Comparison of ENCODE assay signal across 8 mouse cellular contexts in the genomic region with DNA sequence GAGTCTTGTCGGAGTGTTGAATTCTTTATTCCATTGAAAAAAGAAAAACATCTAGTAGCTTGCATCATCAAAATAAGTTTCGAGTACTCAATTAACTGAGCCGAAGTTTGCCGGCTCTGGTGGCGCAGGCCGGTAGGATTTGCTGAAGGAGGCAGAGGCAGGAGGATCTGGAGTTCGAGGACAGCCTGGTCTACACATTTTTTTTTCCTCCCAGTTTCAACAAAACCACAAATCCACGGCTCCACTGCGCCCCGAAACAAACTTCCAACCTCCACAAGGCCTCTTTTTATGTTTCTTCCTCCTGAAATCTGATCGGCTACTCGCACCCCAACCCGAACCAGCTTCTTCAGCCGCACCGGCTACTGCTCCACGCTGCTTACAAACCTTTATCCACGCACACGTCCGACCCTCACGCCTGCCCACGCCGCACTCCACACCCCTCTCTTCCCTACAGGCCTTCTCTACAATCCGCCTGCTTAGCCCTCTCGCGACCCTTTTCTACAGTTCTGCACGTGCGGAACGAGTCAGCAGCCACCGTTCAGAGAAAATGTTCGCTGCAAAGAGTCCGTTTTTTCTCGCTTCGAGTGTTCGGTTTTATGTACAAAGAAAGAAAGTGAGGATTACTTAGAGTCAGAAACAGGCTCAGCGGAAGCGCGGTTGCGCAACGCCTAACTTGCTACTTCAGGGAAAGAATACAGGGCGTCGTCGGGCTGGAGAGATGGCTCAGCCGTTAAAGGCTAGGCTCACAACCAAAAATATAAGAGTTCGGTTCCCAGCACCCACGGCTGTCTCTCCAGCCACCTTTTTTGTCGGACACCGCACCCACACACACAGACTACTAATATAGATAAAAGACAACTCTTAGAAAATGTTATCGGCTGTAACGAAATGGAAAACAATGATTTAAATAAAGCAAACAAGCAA. TPM values are rescaled to one million over a fixed set of nuclear protein-coding genes. Genes with fewer than 3 reads are reported as not detected.
DNase-seq lines count a peak whose midpoint lies in the region; ATAC-seq and TF ChIP-seq lines count a peak whose summit lies in the region.

No protein-coding gene starts in this region.

- peak overlapping the region; percentile 94 for H3K27ac ChIP-seq in hindbrain, postnatal 0 days
- H3K27ac ChIP-seq in left cerebral cortex, adult 2 months: peak overlapping the region; percentile 95
- H3K27ac ChIP-seq in macrophage: peak overlapping the region; percentile 92

- peak; percentile 17 for ATAC-seq in activated CD4-positive, CD25-positive, alpha-beta regulatory T cell, adult 4 months
- ATAC-seq in hindbrain, postnatal 0 days: peak; percentile 62

- under 1% methylated on average over 49 of the region's 49 CpGs for WGBS in hindbrain, postnatal 0 days
- WGBS in macrophage (ENCODE audit: missing documents): under 1% methylated on average over 49 of the region's 49 CpGs

- H3K27me3 ChIP-seq in hindbrain, postnatal 0 days (ENCODE audit: insufficient read depth, low read length): no peaks in the 10 kb centered on the region

- H3K9ac ChIP-seq in hindbrain, postnatal 0 days (replicated peaks; ENCODE audit: low read length): peak overlapping the region; percentile 88

- H3K4me2 ChIP-seq in hindbrain, postnatal 0 days (ENCODE audit: low read depth, low read length): peak overlapping the region; percentile 81

- no peaks in the 10 kb centered on the region for H3K79me2 ChIP-seq in macrophage (ENCODE audit: inconsistent target)

- no peak for TF ChIP-seq CTCF in hindbrain, postnatal 0 days (IDR thresholded peaks at IDR 0.05; ENCODE audit: low read depth)
- no peak for TF ChIP-seq CTCF in left cerebral cortex, adult 2 months (IDR thresholded peaks at IDR 0.05)

- peak; percentile 72 to 90 for DNase-seq in cerebellum, postnatal 4 days (ENCODE audit: low spot score in 2 of 2)
- peak; percentile 89 for DNase-seq in gastrocnemius, adult 18-20 months (ENCODE audit: low spot score)
- peak; percentile 93 for DNase-seq in hindbrain, postnatal 0 days (ENCODE audit: low spot score)
- peak; percentile 89 for DNase-seq in left cerebral cortex, adult 2 months (ENCODE audit: extremely low spot score in 1 of 2, low spot score in 2 of 2)
- DNase-seq in right cerebral cortex, adult 2 months (ENCODE audit: low spot score in 2 of 2): peak; percentile 94 to 95
- peak; percentile 73 for DNase-seq in urinary bladder, postnatal 10 days (ENCODE audit: low spot score)

- no peaks in the 10 kb centered on the region for H3K4me1 ChIP-seq in hindbrain, postnatal 0 days (ENCODE audit: insufficient read depth, low read length)

- H3K36me3 ChIP-seq in hindbrain, postnatal 0 days (ENCODE audit: insufficient read depth, low read length): no peaks in the 10 kb centered on the region
- no peaks in the 10 kb centered on the region for H3K36me3 ChIP-seq in macrophage (ENCODE audit: inconsistent target)

- intact Hi-C loops in left cerebral cortex, adult 2 months (cut with DNase I): loop anchor here (1.0 kb wide), 2 partner anchors 35 to 74 kb away; no protein-coding TSS in a partner anchor

- peak overlapping the region; percentile 88 for H3K4me3 ChIP-seq in hindbrain, postnatal 0 days (ENCODE audit: low read length)
- peak overlapping the region; percentile 72 for H3K4me3 ChIP-seq in left cerebral cortex, adult 2 months
- peak overlapping the region; percentile 87 for H3K4me3 ChIP-seq in macrophage (ENCODE audit: inconsistent target)

- no peaks in the 10 kb centered on the region for H3K9me3 ChIP-seq in hindbrain, postnatal 0 days (ENCODE audit: low read length)

RNA-seq across cellular contexts. Expression of gene Klrb1b, which starts 12.5 kb away (rescaled TPM):
- not detected for polyA plus RNA-seq in activated CD4-positive, CD25-positive, alpha-beta regulatory T cell, adult 4 months (2017; shearing (Covaris generic))
- not detected for total RNA-seq in gastrocnemius, adult 18-20 months (2021)
- total RNA-seq in hindbrain, postnatal 0 days (2014; rRNA removed): not detected in 2 replicates
- not detected in 2 replicates for polyA plus RNA-seq in hindbrain, postnatal 0 days (2015; fragmentation: Nextera tagmentation; extraction: Ambion mirVana)
- not detected for total RNA-seq in left cerebral cortex, adult 2 months (2021)
- total RNA-seq in macrophage (2018; cell fraction: chromatin; rRNA removed): not detected
- under 1 TPM in 3 of 26 experiments, not detected in 23; 0.05 to 0.19 (median 0.05) TPM for total RNA-seq in macrophage (2018; cell fraction: cytosol; rRNA removed)
- not detected for total RNA-seq in macrophage (2018; cell fraction: nucleus; rRNA removed)
- 0.24 TPM in 1 of 3 replicates, not detected in the others for polyA plus RNA-seq in macrophage (2018)

RNA-seq across cellular contexts. Expression of gene Gm44511, which starts 12.5 kb away (rescaled TPM):
- not detected for polyA plus RNA-seq in activated CD4-positive, CD25-positive, alpha-beta regulatory T cell, adult 4 months (2017; shearing (Covaris generic))
- not detected for total RNA-seq in gastrocnemius, adult 18-20 months (2021)
- not detected in 2 replicates for total RNA-seq in hindbrain, postnatal 0 days (2014; rRNA removed)
- not detected in 2 replicates for polyA plus RNA-seq in hindbrain, postnatal 0 days (2015; fragmentation: Nextera tagmentation; extraction: Ambion mirVana)
- not detected for total RNA-seq in left cerebral cortex, adult 2 months (2021)
- not detected for total RNA-seq in macrophage (2018; cell fraction: chromatin; rRNA removed)
- total RNA-seq in macrophage (2018; cell fraction: cytosol; rRNA removed): not detected
- total RNA-seq in macrophage (2018; cell fraction: nucleus; rRNA removed): 1 to 10 TPM in 1 of 26 experiments, not detected in 25; 1.8 TPM
- not detected in 3 replicates for polyA plus RNA-seq in macrophage (2018)

RNA-seq across cellular contexts. Expression of gene Clec2i, which starts 48.8 kb away (rescaled TPM):
- polyA plus RNA-seq in activated CD4-positive, CD25-positive, alpha-beta regulatory T cell, adult 4 months (2017; shearing (Covaris generic)): 10 to 100 TPM; 55.9 to 76.5 TPM
- total RNA-seq in gastrocnemius, adult 18-20 months (2021): not detected
- not detected in 2 replicates for total RNA-seq in hindbrain, postnatal 0 days (2014; rRNA removed)
- polyA plus RNA-seq in hindbrain, postnatal 0 days (2015; fragmentation: Nextera tagmentation; extraction: Ambion mirVana): 0.06 and 0.08 TPM in 2 replicates
- not detected for total RNA-seq in left cerebral cortex, adult 2 months (2021)
- 1 to 10 TPM in 22 of 26 experiments, under 1 TPM in 4; 0.40 to 9.4 (median 3.6) TPM for total RNA-seq in macrophage (2018; cell fraction: chromatin; rRNA removed)
- total RNA-seq in macrophage (2018; cell fraction: cytosol; rRNA removed): 1 to 10 TPM; 1.3 to 8.4 (median 5.8) TPM
- total RNA-seq in macrophage (2018; cell fraction: nucleus; rRNA removed): 10 to 100 TPM in 9 of 26 experiments, 1 to 10 TPM in 16, under 1 TPM in 1; 0.79 to 19.6 (median 7.8) TPM
- 4.1 to 7.2 TPM (median 5.9 TPM) in 3 replicates for polyA plus RNA-seq in macrophage (2018)

RNA-seq across cellular contexts. Expression of gene Klrb1c, which starts 49.6 kb away (rescaled TPM):
- polyA plus RNA-seq in activated CD4-positive, CD25-positive, alpha-beta regulatory T cell, adult 4 months (2017; shearing (Covaris generic)): 1 to 10 TPM; 1.5 to 3.8 TPM
- total RNA-seq in gastrocnemius, adult 18-20 months (2021): not detected
- total RNA-seq in hindbrain, postnatal 0 days (2014; rRNA removed): 0.10 TPM in 1 of 2 replicates, not detected in the other
- 0.13 and 0.14 TPM in 2 replicates for polyA plus RNA-seq in hindbrain, postnatal 0 days (2015; fragmentation: Nextera tagmentation; extraction: Ambion mirVana)
- not detected for total RNA-seq in left cerebral cortex, adult 2 months (2021)
- not detected for total RNA-seq in macrophage (2018; cell fraction: chromatin; rRNA removed)
- not detected for total RNA-seq in macrophage (2018; cell fraction: cytosol; rRNA removed)
- not detected for total RNA-seq in macrophage (2018; cell fraction: nucleus; rRNA removed)
- polyA plus RNA-seq in macrophage (2018): 0.22 TPM in 1 of 3 replicates, not detected in the others

RNA-seq across cellular contexts. Expression of gene BC035044, which starts 52.3 kb away (rescaled TPM):
- polyA plus RNA-seq in activated CD4-positive, CD25-positive, alpha-beta regulatory T cell, adult 4 months (2017; shearing (Covaris generic)): 1 to 10 TPM; 4.2 to 6.0 TPM
- not detected for total RNA-seq in gastrocnemius, adult 18-20 months (2021)
- 0.61 TPM in 1 of 2 replicates, not detected in the other for total RNA-seq in hindbrain, postnatal 0 days (2014; rRNA removed)
- 0.39 and 0.88 TPM in 2 replicates for polyA plus RNA-seq in hindbrain, postnatal 0 days (2015; fragmentation: Nextera tagmentation; extraction: Ambion mirVana)
- 1 to 10 TPM in 1 of 2 experiments, under 1 TPM in 1; 0.94 to 1.5 TPM for total RNA-seq in left cerebral cortex, adult 2 months (2021)
- 10 to 100 TPM in 1 of 26 experiments, 1 to 10 TPM in 13, under 1 TPM in 6, not detected in 6; 0.52 to 10.2 (median 1.8) TPM for total RNA-seq in macrophage (2018; cell fraction: chromatin; rRNA removed)
- total RNA-seq in macrophage (2018; cell fraction: cytosol; rRNA removed): 1 to 10 TPM in 16 of 26 experiments, under 1 TPM in 10; 0.56 to 3.7 (median 1.2) TPM
- 1 to 10 TPM in 20 of 26 experiments, under 1 TPM in 4, not detected in 2; 0.40 to 7.4 (median 2.0) TPM for total RNA-seq in macrophage (2018; cell fraction: nucleus; rRNA removed)
- 0.64 to 4.3 TPM (median 0.99 TPM) in 3 replicates for polyA plus RNA-seq in macrophage (2018)

Comparison
In these comparisons a context has a peak if more than half of its experiments do, and no peak if none do; other contexts are left out.
1. Peak in every context shown above with its lines: DNase-seq, ATAC-seq, H3K4me3 ChIP-seq and H3K27ac ChIP-seq.